In the genomic region with DNA sequence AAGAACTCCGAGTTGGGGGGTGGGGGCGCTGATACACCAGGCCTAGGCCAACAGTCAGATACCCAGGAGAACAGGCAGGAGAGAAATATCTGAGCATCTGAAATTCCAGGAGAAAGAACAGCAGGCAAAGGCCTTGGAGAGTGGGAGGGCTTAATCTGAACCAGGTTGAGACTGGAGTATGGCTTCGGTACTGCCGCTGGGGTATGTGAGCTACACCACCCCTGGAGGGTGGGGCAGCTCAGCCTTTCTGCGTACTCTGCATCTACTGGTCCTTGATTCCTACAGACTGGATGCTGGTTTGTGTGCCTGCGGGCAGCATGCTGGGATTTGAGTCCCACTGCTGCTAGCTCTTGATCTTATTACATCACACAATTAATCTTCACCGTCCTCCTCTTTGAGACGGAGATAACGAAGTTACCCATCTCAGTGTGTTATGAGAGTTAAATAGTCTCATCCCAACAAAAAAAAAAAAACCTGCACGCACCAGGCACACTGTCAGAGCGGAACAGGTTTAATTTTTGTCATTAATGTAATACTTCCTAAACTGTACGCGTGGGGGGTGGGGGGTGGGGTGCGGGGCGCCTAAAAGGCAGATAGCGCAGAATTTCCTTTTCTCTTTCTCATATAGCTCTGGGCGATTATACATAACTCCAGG, we compare ENCODE assay signal across 8 mouse cellular contexts. TPM values are rescaled to one million over a fixed set of nuclear protein-coding genes. Genes with fewer than 3 reads are reported as not detected.
DNase-seq lines count a peak whose midpoint lies in the region; ATAC-seq and TF ChIP-seq lines count a peak whose summit lies in the region.

No protein-coding gene starts in this region.

- ATAC-seq in intestine, postnatal 0 days: no peak
- ATAC-seq in neural tube, embryonic 15.5 days (ENCODE audit: low FRiP score): peak; percentile 40; the same call in 1 of the 2 replicates

- DNase-seq in layer of hippocampus, adult 2 months (ENCODE audit: low spot score in 2 of 2): no peak
- DNase-seq in layer of hippocampus, adult 9-10 months (ENCODE audit: low spot score): no peak
- DNase-seq in embryonic facial prominence, embryonic 10.5 days (ENCODE audit: low spot score): peak; percentile 65
- no peak for DNase-seq in left cerebral cortex, adult 8-10 months (ENCODE audit: low spot score in 2 of 2)
- DNase-seq in spleen, adult 12 weeks (ENCODE audit: low spot score): no peak
- no peak for DNase-seq in spleen, postnatal 10 days (ENCODE audit: low spot score in 2 of 2)

- TF ChIP-seq CTCF in layer of hippocampus, adult 2 months (conservative IDR thresholded peaks at IDR 0.05): 0 out of 2 replicates have a peak, but pooled peaks have one; percentile 15
- TF ChIP-seq CTCF in intestine, postnatal 0 days (IDR thresholded peaks at IDR 0.05; ENCODE audit: low read depth): peak; percentile 31; the same call in 1 of the 2 replicates

- peak overlapping the region; percentile 53 for H3K4me3 ChIP-seq in layer of hippocampus, adult 2 months
- peak overlapping the region; percentile 53 for H3K4me3 ChIP-seq in embryonic facial prominence, embryonic 10.5 days
- H3K4me3 ChIP-seq in intestine, postnatal 0 days (ENCODE audit: low read depth, low read length): peak overlapping the region; percentile 21
- peak overlapping the region; percentile 38 for H3K4me3 ChIP-seq in neural tube, embryonic 15.5 days (replicated peaks)

- H3K36me3 ChIP-seq in embryonic facial prominence, embryonic 10.5 days (replicated peaks): no peaks in the 10 kb centered on the region
- no peaks in the 10 kb centered on the region for H3K36me3 ChIP-seq in intestine, postnatal 0 days (ENCODE audit: control insufficient read depth, insufficient read depth)
- no peaks in the 10 kb centered on the region for H3K36me3 ChIP-seq in neural tube, embryonic 15.5 days

- 24% methylated on average over 17 of the region's 17 CpGs for WGBS in embryonic facial prominence, embryonic 10.5 days
- WGBS in intestine, postnatal 0 days: 18% methylated on average over 17 of the region's 17 CpGs
- 21% methylated on average over 17 of the region's 17 CpGs for WGBS in neural tube, embryonic 15.5 days

- no peak overlapping the region for H3K9ac ChIP-seq in intestine, postnatal 0 days (ENCODE audit: low read depth, low read length)
- no peak overlapping the region; the same call in 1 of the 2 replicates for H3K9ac ChIP-seq in neural tube, embryonic 15.5 days (replicated peaks)

- peak overlapping the region; percentile 69 for H3K4me2 ChIP-seq in intestine, postnatal 0 days (replicated peaks; ENCODE audit: low read depth)
- peak overlapping the region; percentile 70 for H3K4me2 ChIP-seq in neural tube, embryonic 15.5 days

- H3K4me1 ChIP-seq in embryonic facial prominence, embryonic 10.5 days: peaks cover 37% of the 10 kb centered on the region
- H3K4me1 ChIP-seq in intestine, postnatal 0 days (replicated peaks; ENCODE audit: control insufficient read depth, insufficient read depth, low read length): peaks cover 14% of the 10 kb centered on the region
- peaks cover 19% of the 10 kb centered on the region for H3K4me1 ChIP-seq in neural tube, embryonic 15.5 days

- peak overlapping the region; percentile 33; the same call in 1 of the 2 replicates for H3K27ac ChIP-seq in layer of hippocampus, adult 2 months
- H3K27ac ChIP-seq in embryonic facial prominence, embryonic 10.5 days (replicated peaks): peak overlapping the region; percentile 60
- H3K27ac ChIP-seq in intestine, postnatal 0 days (ENCODE audit: low read depth, low read length): peak overlapping the region; percentile 93
- 0 out of 2 replicates have a peak overlapping the region, but pooled peaks have one; percentile 54 for H3K27ac ChIP-seq in neural tube, embryonic 15.5 days (replicated peaks)

- H3K27me3 ChIP-seq in embryonic facial prominence, embryonic 10.5 days (replicated peaks; ENCODE audit: low read depth, poor library complexity, severe bottlenecking): peaks cover 7% of the 10 kb centered on the region; the same call in 1 of the 2 replicates
- H3K27me3 ChIP-seq in intestine, postnatal 0 days (replicated peaks; ENCODE audit: control insufficient read depth, insufficient read depth, low read length): no peaks in the 10 kb centered on the region
- H3K27me3 ChIP-seq in neural tube, embryonic 15.5 days (replicated peaks): no peaks in the 10 kb centered on the region

- no peaks in the 10 kb centered on the region for H3K9me3 ChIP-seq in embryonic facial prominence, embryonic 10.5 days
- H3K9me3 ChIP-seq in intestine, postnatal 0 days (ENCODE audit: control insufficient read depth): no peaks in the 10 kb centered on the region
- H3K9me3 ChIP-seq in neural tube, embryonic 15.5 days (replicated peaks): no peaks in the 10 kb centered on the region

RNA-seq across cellular contexts. Expression of gene Ifnk, which starts 52.5 kb away (rescaled TPM):
- not detected for total RNA-seq in layer of hippocampus, adult 2 months (2021)
- polyA plus RNA-seq in embryonic facial prominence, embryonic 10.5 days (2016; fragmentation: Nextera tagmentation; extraction: Ambion mirVana): 0.45 TPM in 2 replicates
- 0.25 and 0.51 TPM in 2 replicates for polyA plus RNA-seq in intestine, postnatal 0 days (2015; fragmentation: Nextera tagmentation; extraction: Ambion mirVana)
- polyA plus RNA-seq in neural tube, embryonic 15.5 days (2015; fragmentation: Nextera tagmentation; extraction: Ambion mirVana): not detected in 2 replicates
- total RNA-seq in left cerebral cortex, adult 8-10 months (2022): not detected

RNA-seq across cellular contexts. Expression of gene Mob3b, which starts 57.9 kb away (rescaled TPM):
- 1 to 10 TPM; 4.5 to 4.7 TPM for total RNA-seq in layer of hippocampus, adult 2 months (2021)
- polyA plus RNA-seq in embryonic facial prominence, embryonic 10.5 days (2016; fragmentation: Nextera tagmentation; extraction: Ambion mirVana): 14.0 and 15.4 TPM in 2 replicates
- 21.0 and 21.2 TPM in 2 replicates for polyA plus RNA-seq in intestine, postnatal 0 days (2015; fragmentation: Nextera tagmentation; extraction: Ambion mirVana)
- 3.7 and 6.8 TPM in 2 replicates for polyA plus RNA-seq in neural tube, embryonic 15.5 days (2015; fragmentation: Nextera tagmentation; extraction: Ambion mirVana)
- 1 to 10 TPM; 6.3 to 8.9 (median 7.7) TPM for total RNA-seq in left cerebral cortex, adult 8-10 months (2022)

Comparison
In these comparisons a context has a peak if more than half of its experiments do, and no peak if none do; other contexts are left out.
1. H3K27ac ChIP-seq: peak in every context shown above with its lines; median percentile 93 in intestine, postnatal 0 days; 60 in embryonic facial prominence, embryonic 10.5 days; 54 in neural tube, embryonic 15.5 days; 33 in layer of hippocampus, adult 2 months.